Mouse (Mus musculus): ENCODE measurements around the gene Rph3a. TPM values are rescaled to one million over a fixed set of nuclear protein-coding genes. Genes with fewer than 3 reads are reported as not detected.

Gene Rph3a
- polyA plus RNA-seq, 1 experiment, result not detected

DNA sequence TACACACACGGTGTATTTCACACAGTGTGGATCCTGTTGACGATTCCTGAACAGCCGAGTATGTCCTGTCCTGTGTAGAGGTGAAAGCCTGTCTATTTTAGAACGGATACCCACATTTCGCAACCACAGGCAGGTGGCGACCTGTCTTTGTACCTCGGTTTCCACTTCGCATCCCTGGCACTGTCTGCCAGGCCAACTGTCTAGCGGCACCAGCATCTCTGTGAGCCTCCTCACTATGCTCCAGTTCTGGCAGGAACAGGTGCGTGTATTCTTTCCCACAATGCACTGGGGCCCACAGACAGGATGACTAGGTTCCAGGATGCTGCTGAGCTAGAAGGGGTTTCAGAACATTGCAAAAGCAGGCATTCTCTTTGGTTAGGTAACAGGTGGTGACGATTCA lies 28.7 kb downstream of the Rph3a start:
- Histone ChIP-seq H3K4me3 (replicated peaks) (no peak overlapping the region), H3K4me1 (no peaks in the 10 kb centered on the region), H3K27me3 (replicated peaks) (peaks cover 5% of the 10 kb centered on the region), H3K36me3 (replicated peaks; ENCODE audit: low read length) (no peaks in the 10 kb centered on the region), H3K9me3 (peaks cover 25% of the 10 kb centered on the region)
- TF ChIP-seq GATA1 (IDR thresholded peaks at IDR 0.05; ENCODE audit: borderline replicate concordance, low read length) (no peak), FLI1 (IDR thresholded peaks at IDR 0.05; ENCODE audit: low read length) (no peak)

GRCm38 (mm10) chr5:120980116-120980515 lies 29.8 kb downstream of the Rph3a start:
- no peaks in the 10 kb centered on the region for H3K36me3 ChIP-seq (replicated peaks; ENCODE audit: low read length)
- H3K27me3 ChIP-seq (replicated peaks), result peaks cover 9% of the 10 kb centered on the region
- H3K4me3 ChIP-seq (replicated peaks), result no peak overlapping the region
- H3K9me3 ChIP-seq, result peaks cover 25% of the 10 kb centered on the region
- H3K4me1 ChIP-seq, result no peaks in the 10 kb centered on the region
- TF ChIP-seq GATA1 (IDR thresholded peaks at IDR 0.05; ENCODE audit: borderline replicate concordance, low read length) (no peak), FLI1 (IDR thresholded peaks at IDR 0.05; ENCODE audit: low read length) (no peak)

DNA sequence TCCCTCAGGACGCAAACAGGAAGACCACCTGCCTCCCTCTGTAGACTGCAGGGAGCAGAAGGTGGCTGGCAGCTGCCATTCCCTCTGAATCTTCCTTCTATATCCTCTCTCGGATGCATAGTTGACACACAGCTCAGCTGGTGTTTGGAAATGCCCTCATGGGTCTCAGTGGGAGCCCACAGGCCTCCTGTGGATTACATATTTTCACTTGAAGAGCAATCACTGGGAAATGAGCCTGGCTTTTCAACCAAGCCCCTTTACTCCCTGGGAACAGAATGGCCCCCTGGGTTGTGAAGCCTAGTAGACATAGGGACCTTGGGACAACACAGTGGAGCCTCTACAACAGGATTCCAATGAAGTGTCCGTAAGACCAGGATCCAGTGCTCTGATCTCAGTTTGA lies 33.8 kb downstream of the Rph3a start:
- peaks cover 27% of the 10 kb centered on the region for H3K27me3 ChIP-seq (replicated peaks)
- peaks cover 15% of the 10 kb centered on the region for H3K9me3 ChIP-seq
- H3K36me3 ChIP-seq (replicated peaks; ENCODE audit: low read length), result no peaks in the 10 kb centered on the region
- no peaks in the 10 kb centered on the region for H3K4me1 ChIP-seq
- H3K4me3 ChIP-seq (replicated peaks), result no peak overlapping the region
- no peak for TF ChIP-seq GATA1 (IDR thresholded peaks at IDR 0.05; ENCODE audit: borderline replicate concordance, low read length)
- TF ChIP-seq FLI1 (IDR thresholded peaks at IDR 0.05; ENCODE audit: low read length), result no peak

GRCm38 (mm10) chr5:120974522-120974921 lies 35.4 kb downstream of the Rph3a start:
- H3K9me3 ChIP-seq, result peaks cover 3% of the 10 kb centered on the region; the same call in 1 of the 2 replicates
- no peaks in the 10 kb centered on the region for H3K36me3 ChIP-seq (replicated peaks; ENCODE audit: low read length)
- TF ChIP-seq FLI1 (IDR thresholded peaks at IDR 0.05; ENCODE audit: low read length), result no peak
- no peak for TF ChIP-seq GATA1 (IDR thresholded peaks at IDR 0.05; ENCODE audit: borderline replicate concordance, low read length)
- peaks cover 32% of the 10 kb centered on the region for H3K27me3 ChIP-seq (replicated peaks)
- no peaks in the 10 kb centered on the region for H3K4me1 ChIP-seq
- H3K4me3 ChIP-seq (replicated peaks), result no peak overlapping the region

- no peak for TF ChIP-seq GATA1 (IDR thresholded peaks at IDR 0.05; ENCODE audit: borderline replicate concordance, low read length)
- TF ChIP-seq FLI1 (IDR thresholded peaks at IDR 0.05; ENCODE audit: low read length), result no peak
- H3K4me3 ChIP-seq (replicated peaks), result no peak overlapping the region
- peaks cover 35% of the 10 kb centered on the region for H3K27me3 ChIP-seq (replicated peaks)
- no peaks in the 10 kb centered on the region for H3K36me3 ChIP-seq (replicated peaks; ENCODE audit: low read length)
- no peaks in the 10 kb centered on the region for H3K9me3 ChIP-seq
- H3K4me1 ChIP-seq, result no peaks in the 10 kb centered on the region
Observed at GRCm38 (mm10) chr5:120972278-120972677, 37.6 kb downstream of the Rph3a start.

DNA sequence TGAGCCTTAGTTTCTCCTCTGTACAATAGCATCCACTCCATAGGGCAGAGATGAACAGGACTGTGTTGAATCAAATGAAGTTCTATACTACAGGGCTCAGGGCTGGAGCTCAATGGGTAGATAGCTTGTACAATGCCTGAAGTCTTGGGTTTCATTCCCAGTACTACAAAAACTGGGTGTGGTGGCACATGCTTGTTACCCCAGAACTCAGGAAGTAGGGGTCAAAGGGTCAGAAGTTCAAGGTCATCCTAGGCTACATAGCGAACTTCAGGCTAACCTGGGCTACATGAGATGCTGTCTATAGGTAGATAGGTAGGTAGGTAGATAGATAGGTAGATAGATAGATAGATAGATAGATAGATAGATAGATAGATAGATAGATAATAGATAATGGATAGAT lies 38.6 kb downstream of the Rph3a start:
- H3K4me3 ChIP-seq (replicated peaks), result no peak overlapping the region
- H3K9me3 ChIP-seq, result no peaks in the 10 kb centered on the region
- peaks cover 39% of the 10 kb centered on the region for H3K27me3 ChIP-seq (replicated peaks)
- no peaks in the 10 kb centered on the region for H3K36me3 ChIP-seq (replicated peaks; ENCODE audit: low read length)
- H3K4me1 ChIP-seq, result no peaks in the 10 kb centered on the region
- TF ChIP-seq GATA1 (IDR thresholded peaks at IDR 0.05; ENCODE audit: borderline replicate concordance, low read length) (no peak), FLI1 (IDR thresholded peaks at IDR 0.05; ENCODE audit: low read length) (no peak)

- peaks cover 35% of the 10 kb centered on the region for H3K27me3 ChIP-seq (replicated peaks)
- H3K9me3 ChIP-seq, result no peaks in the 10 kb centered on the region
- no peak overlapping the region for H3K4me3 ChIP-seq (replicated peaks)
- no peaks in the 10 kb centered on the region for H3K36me3 ChIP-seq (replicated peaks; ENCODE audit: low read length)
- TF ChIP-seq FLI1 (IDR thresholded peaks at IDR 0.05; ENCODE audit: low read length) (no peak), GATA1 (IDR thresholded peaks at IDR 0.05; ENCODE audit: borderline replicate concordance, low read length) (no peak)
- no peaks in the 10 kb centered on the region for H3K4me1 ChIP-seq
Observed at GRCm38 (mm10) chr5:120969703-120970102, 40.2 kb downstream of the Rph3a start.

GRCm38 (mm10) chr5:120968799-120969198 lies 41.1 kb downstream of the Rph3a start:
- peaks cover 27% of the 10 kb centered on the region for H3K27me3 ChIP-seq (replicated peaks)

DNA sequence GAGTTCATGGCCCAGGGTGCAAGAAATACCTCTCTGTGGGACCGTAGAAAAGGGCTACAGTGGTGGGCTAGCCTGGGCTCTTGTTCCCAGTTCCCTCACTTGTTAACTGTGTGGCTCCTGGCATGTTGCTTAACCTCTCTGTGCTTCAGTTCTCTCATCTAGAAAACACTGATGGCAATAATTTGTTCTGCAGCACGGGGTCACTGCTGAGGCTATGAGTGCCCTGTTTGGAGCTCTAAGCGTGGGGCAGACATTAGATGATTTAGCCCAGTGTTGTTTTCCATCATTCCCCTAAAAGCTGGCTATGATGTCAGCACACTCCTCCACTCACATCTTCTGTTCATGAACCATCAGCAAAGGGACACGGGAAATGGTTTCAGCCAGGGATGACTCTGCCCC lies 41.8 kb downstream of the Rph3a start:
- TF ChIP-seq GATA1 (IDR thresholded peaks at IDR 0.05; ENCODE audit: borderline replicate concordance, low read length), result no peak
- TF ChIP-seq FLI1 (IDR thresholded peaks at IDR 0.05; ENCODE audit: low read length), result no peak
- peaks cover 26% of the 10 kb centered on the region for H3K27me3 ChIP-seq (replicated peaks)
- no peak overlapping the region for H3K4me3 ChIP-seq (replicated peaks)
- no peaks in the 10 kb centered on the region for H3K36me3 ChIP-seq (replicated peaks; ENCODE audit: low read length)
- H3K9me3 ChIP-seq, result no peaks in the 10 kb centered on the region
- H3K4me1 ChIP-seq, result no peaks in the 10 kb centered on the region

More at GRCm38 (mm10) chr5:120968799-120969198, 41.1 kb downstream of the Rph3a start:
- TF ChIP-seq FLI1 (IDR thresholded peaks at IDR 0.05; ENCODE audit: low read length), result no peak
- Histone ChIP-seq H3K4me1 (no peaks in the 10 kb centered on the region), H3K9me3 (no peaks in the 10 kb centered on the region), H3K36me3 (replicated peaks; ENCODE audit: low read length) (no peaks in the 10 kb centered on the region), H3K4me3 (replicated peaks) (no peak overlapping the region)

GRCm38 (mm10) chr5:120967355-120968133 lies 42.3 kb downstream of the Rph3a start:
- Histone ChIP-seq H3K27me3 (replicated peaks) (peaks cover 24% of the 10 kb centered on the region), H3K36me3 (replicated peaks; ENCODE audit: low read length) (no peaks in the 10 kb centered on the region), H3K4me3 (replicated peaks) (no peak overlapping the region), H3K9me3 (no peaks in the 10 kb centered on the region), H3K4me1 (no peaks in the 10 kb centered on the region)
- TF ChIP-seq GATA1 (IDR thresholded peaks at IDR 0.05; ENCODE audit: borderline replicate concordance, low read length), result no peak
- no peak for TF ChIP-seq FLI1 (IDR thresholded peaks at IDR 0.05; ENCODE audit: low read length)

Measured in megakaryocyte, embryonic 14.5 days (primary cell).